Mouse (Mus musculus) neural tube, embryonic 14.5 days (tissue): ENCODE data around the gene Gpr87. TPM values are rescaled to one million over a fixed set of nuclear protein-coding genes. Genes with fewer than 3 reads are reported as not detected.

ENCODE experiments used
- ATAC-seq: fragments of 200-750 bp; cut with Nextera tagmentation; 2 replicates; pipeline ENCODE4 v1.8.0; 2017; ENCODE audit warnings: low read depth, mild to moderate bottlenecking, moderate TSS enrichment, moderate library complexity
- H3K27ac ChIP-seq: fragments of 300-500 bp; sonication (generic); 2 replicates; pipeline ENCODE4 v1.5.1; 2014; ENCODE audit warnings: low read depth, mild to moderate bottlenecking, control low read depth, low read length, moderate library complexity, mixed read lengths
- H3K27me3 ChIP-seq: fragments of 300-500 bp; sonication (generic); 2 replicates; pipeline ENCODE4 v1.6.1; 2014; ENCODE audit warnings: low read length; ENCODE audit not compliant: control insufficient read depth, insufficient read depth
- H3K36me3 ChIP-seq: fragments of 300-500 bp; sonication (generic); 2 replicates; pipeline ENCODE4 v1.6.1; 2014; ENCODE audit warnings: low read length, mixed read lengths; ENCODE audit not compliant: control insufficient read depth, insufficient read depth
- H3K4me1 ChIP-seq: fragments of 300-500 bp; sonication (generic); 2 replicates; pipeline ENCODE4 v1.6.1; 2014; ENCODE audit warnings: low read length; ENCODE audit not compliant: control insufficient read depth, insufficient read depth
- H3K4me2 ChIP-seq: fragments of 300-500 bp; sonication (generic); 2 replicates; pipeline ENCODE4 v1.6.1; 2014; ENCODE audit warnings: mild to moderate bottlenecking, low read depth, low read length, control low read depth
- H3K4me3 ChIP-seq: fragments of 300-500 bp; sonication (generic); 2 replicates; pipeline ENCODE4 v1.5.1; 2014; ENCODE audit warnings: low read depth, low read length, control low read depth, mixed read lengths
- H3K9ac ChIP-seq: fragments of 300-500 bp; sonication (generic); replicated peaks from 2 replicates; pipeline ENCODE4 v1.6.1; 2014; ENCODE audit warnings: low read depth, mild to moderate bottlenecking, control low read depth, low read length, mixed read lengths
- H3K9me3 ChIP-seq: fragments of 300-500 bp; sonication (generic); 2 replicates; pipeline ENCODE4 v1.6.1; 2016; ENCODE audit warnings: low read length; ENCODE audit not compliant: control insufficient read depth
- WGBS: fragments of 180-500 bp; shearing (Covaris S2); extraction: QIAGEN DNeasy Blood & Tissue Kit; methylation state at CpG from one replicate; pipeline ENCODE4 v1.1.7; 2014; 5-methylcytosine and 5-hydroxymethylcytosine counted together
- polyA plus RNA-seq: library from polyadenylated mRNA; unstranded; fragments of >200 nt; fragmentation: Nextera tagmentation; extraction: Ambion mirVana; gene quantifications from 2 replicates; pipeline ENCODE4 v1.2.1, GENCODE M21; 2014

Gene Gpr87
- polyA plus RNA-seq, 1 experiment from 2014 or later, result 0.46 TPM

DNA sequence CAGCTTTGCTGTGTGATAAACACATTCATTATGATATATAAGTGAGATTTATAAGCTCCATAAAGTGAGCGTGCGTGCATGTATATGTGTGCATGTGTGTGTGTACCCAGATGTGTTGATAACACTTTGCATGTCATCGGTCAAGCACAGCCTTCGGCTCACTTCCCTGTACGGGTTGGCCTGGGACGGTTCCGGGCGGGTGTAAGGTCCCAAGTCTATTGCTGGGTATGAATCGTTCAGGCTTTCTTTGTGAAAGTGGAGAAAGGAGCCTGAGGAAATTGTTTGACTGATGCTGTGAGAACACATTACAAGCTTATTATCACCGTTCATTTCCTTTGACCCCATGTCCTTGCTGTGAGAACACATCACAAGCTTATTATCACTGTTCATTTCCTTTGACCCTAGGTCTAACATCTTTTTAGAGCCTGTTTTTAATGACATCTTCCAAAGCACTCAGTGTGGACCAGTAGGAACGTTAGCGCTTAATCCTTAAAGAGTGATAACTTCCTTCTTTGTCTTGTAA is 55.9 kb downstream of the Gpr87 start:
- ATAC-seq, result no peak
- WGBS, result 62% methylated on average over 12 of the region's 12 CpGs
- no peaks in the 10 kb centered on the region for H3K36me3 ChIP-seq
- no peaks in the 10 kb centered on the region for H3K9me3 ChIP-seq
- no peaks in the 10 kb centered on the region for H3K4me1 ChIP-seq
- H3K4me2 ChIP-seq, result no peak overlapping the region
- H3K4me3 ChIP-seq, result no peak overlapping the region
- no peak overlapping the region for H3K9ac ChIP-seq
- H3K27me3 ChIP-seq, result no peaks in the 10 kb centered on the region
- H3K27ac ChIP-seq, result no peak overlapping the region

DNA sequence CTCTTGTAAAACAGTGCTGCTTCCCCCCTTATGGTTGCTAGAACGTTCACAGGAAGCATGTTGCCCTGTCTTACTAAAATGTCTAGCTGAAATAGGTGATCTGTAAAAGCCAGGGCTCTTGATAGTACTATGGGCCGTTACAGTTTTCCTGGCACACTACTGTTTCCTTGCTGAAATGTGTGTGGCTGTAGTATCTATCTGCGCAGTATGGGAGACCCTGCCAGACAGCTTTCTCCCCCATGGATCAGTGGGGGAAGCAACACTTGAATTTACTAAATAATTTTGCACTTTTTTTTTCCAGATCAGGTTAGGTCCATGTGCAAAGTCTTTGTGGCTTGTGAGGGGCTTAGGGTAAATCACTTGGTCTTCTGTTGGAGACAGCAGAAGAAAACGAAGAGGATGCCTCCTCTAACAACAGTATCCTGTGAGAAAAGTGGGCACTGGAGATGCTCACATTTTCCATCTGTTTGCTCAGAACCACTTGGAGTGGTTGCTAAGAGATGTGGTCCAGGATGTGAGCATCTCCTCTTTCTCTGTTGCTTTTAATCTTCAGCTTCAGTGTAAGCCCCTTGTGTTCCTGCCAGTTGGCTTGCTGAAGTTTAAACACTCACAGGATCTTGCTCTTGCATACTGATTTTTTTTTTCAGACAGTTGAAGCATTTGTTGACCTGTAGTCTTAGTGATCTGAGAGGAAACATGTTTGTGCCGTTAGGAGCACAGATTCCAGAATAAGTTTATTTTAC is 58.8 kb downstream of the Gpr87 start:
- H3K36me3 ChIP-seq, result no peaks in the 10 kb centered on the region
- no peak overlapping the region for H3K4me2 ChIP-seq
- no peaks in the 10 kb centered on the region for H3K27me3 ChIP-seq
- H3K9me3 ChIP-seq, result no peaks in the 10 kb centered on the region
- H3K4me3 ChIP-seq, result no peak overlapping the region
- H3K4me1 ChIP-seq, result no peaks in the 10 kb centered on the region
- no peak overlapping the region for H3K27ac ChIP-seq
- no peak; the same call in 1 of the 2 replicates for ATAC-seq
- no peak overlapping the region for H3K9ac ChIP-seq
- WGBS, result 76% methylated on average over 5 of the region's 5 CpGs

DNA sequence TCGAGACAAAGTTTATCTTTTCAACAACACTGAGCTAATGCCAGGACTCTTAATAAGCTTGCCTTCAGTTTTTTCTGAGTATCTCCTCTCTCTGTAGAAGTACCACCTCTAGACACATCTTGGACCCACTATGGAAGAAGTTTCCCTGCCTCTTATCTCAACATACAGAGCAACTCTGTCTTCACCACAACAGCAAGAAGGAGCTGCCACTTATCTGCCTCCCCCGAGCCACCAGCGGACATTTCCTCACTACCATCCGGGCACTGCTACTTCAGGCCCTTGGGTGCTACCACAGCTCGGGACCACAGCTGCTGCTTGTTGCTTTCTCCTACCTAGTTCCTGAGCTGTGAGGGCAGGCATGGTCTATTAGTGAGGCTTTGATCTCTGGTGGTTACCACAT is 61.7 kb downstream of the Gpr87 start:
- ATAC-seq, result no peak
- no peak overlapping the region for H3K4me2 ChIP-seq
- no peaks in the 10 kb centered on the region for H3K27me3 ChIP-seq
- H3K4me1 ChIP-seq, result no peaks in the 10 kb centered on the region
- 87% methylated on average over 5 of the region's 5 CpGs for WGBS
- H3K4me3 ChIP-seq, result no peak overlapping the region
- H3K9ac ChIP-seq, result no peak overlapping the region
- H3K36me3 ChIP-seq, result no peaks in the 10 kb centered on the region
- no peaks in the 10 kb centered on the region for H3K9me3 ChIP-seq
- no peak overlapping the region for H3K27ac ChIP-seq

DNA sequence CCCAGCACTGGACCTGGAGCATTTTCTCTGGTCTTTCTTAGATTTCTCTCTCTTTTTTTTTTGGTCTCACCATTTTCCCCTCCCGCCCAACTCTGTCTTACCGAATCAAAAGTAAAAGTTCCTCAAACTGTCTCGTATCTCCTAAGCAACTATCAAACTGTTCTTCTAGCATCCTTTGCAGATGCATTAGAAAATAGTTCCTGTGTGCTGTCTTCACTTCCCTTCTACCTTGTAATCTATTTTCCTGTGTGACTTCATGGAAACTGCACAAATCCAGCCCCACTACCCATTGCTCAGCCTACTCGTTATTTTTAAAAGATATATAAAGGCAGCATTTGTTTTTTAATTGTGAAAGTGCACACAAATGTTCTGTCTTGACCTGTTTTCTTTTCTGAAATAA is 62.9 kb downstream of the Gpr87 start:
- Histone ChIP-seq H3K4me3 (no peak overlapping the region), H3K4me2 (no peak overlapping the region), H3K9ac (no peak overlapping the region), H3K27me3 (no peaks in the 10 kb centered on the region), H3K4me1 (no peaks in the 10 kb centered on the region), H3K9me3 (no peaks in the 10 kb centered on the region), H3K36me3 (no peaks in the 10 kb centered on the region), H3K27ac (no peak overlapping the region)
- ATAC-seq, result no peak
- 91% methylated on average over 4 of the region's 4 CpGs for WGBS

DNA sequence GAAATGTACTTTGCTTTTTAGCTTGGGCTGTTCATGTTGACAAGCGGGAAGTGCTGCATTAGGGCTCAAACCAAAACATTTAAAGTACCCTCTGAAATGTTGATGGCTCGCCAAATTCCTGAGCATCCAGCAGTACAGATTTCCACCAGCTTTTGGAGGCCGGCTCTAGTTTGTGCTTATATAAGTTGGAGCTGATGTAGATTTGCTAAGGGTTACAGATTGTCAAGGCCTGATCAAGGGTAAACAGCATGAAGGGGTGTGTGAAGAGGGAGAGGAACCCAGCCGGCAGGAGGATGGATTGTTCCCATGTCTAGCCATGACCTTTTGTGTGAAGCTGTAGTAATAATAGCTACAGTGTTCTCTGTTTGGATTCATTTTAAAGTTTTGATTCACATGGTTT is 63.8 kb downstream of the Gpr87 start:
- no peak overlapping the region for H3K4me3 ChIP-seq
- no peak overlapping the region for H3K27ac ChIP-seq
- H3K36me3 ChIP-seq, result no peaks in the 10 kb centered on the region
- no peaks in the 10 kb centered on the region for H3K4me1 ChIP-seq
- H3K9ac ChIP-seq, result no peak overlapping the region
- no peak overlapping the region for H3K4me2 ChIP-seq
- H3K27me3 ChIP-seq, result no peaks in the 10 kb centered on the region
- no peaks in the 10 kb centered on the region for H3K9me3 ChIP-seq
- ATAC-seq, result no peak
- WGBS, result 82% methylated on average over 4 of the region's 4 CpGs

DNA sequence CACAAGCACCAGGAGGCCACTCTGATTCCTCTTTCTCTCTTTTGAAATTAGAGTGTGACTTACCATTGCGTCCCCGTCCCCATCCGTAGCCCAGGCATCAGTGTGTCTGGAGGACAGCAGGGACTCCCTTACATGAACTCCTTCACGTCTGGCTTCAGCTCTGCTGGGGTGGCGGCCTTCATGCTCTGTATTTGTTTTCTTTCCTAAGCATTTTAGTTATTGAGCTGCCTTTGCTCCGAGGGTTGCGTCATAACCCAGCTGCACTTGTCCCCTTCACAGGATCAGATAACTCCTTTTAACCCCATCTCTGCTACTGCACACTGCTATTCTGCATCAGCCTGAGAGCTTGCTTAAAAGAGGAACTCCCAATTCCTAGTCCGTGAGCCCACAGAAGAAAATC is 64.5 kb downstream of the Gpr87 start:
- ATAC-seq, result no peak
- no peaks in the 10 kb centered on the region for H3K27me3 ChIP-seq
- H3K4me2 ChIP-seq, result no peak overlapping the region
- no peak overlapping the region for H3K4me3 ChIP-seq
- no peaks in the 10 kb centered on the region for H3K4me1 ChIP-seq
- H3K9me3 ChIP-seq, result no peaks in the 10 kb centered on the region
- no peaks in the 10 kb centered on the region for H3K36me3 ChIP-seq
- no peak overlapping the region for H3K27ac ChIP-seq
- 72% methylated on average over 8 of the region's 8 CpGs for WGBS
- no peak overlapping the region for H3K9ac ChIP-seq

DNA sequence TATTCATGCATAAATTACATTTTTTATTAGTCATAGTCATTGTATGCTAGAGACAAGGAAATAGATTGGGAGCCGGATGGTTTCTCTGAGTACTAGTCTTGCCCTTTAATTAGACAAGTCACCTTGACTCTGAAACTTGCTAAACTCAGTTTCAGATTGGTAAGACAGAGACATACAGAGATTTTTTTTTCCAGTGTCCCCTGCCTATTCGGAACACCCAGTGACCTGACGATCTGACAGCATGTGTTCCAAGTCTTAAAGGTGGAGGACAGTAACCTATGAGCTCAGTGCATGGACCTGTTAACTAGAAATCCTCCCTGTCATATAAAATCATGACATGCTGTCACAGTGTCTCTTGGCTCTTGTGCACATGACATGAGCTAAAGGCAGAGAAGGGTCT is 65.4 kb downstream of the Gpr87 start:
- Histone ChIP-seq H3K36me3 (no peaks in the 10 kb centered on the region), H3K9me3 (no peaks in the 10 kb centered on the region), H3K4me3 (no peak overlapping the region), H3K27me3 (no peaks in the 10 kb centered on the region), H3K4me2 (no peak overlapping the region), H3K27ac (no peak overlapping the region), H3K4me1 (no peaks in the 10 kb centered on the region), H3K9ac (no peak overlapping the region)
- ATAC-seq, result no peak
- WGBS, result 88% methylated on average over 3 of the region's 3 CpGs

Other genes starting within 250 kb of the Gpr87 start
- gene Med12l, start 189.3 kb downstream of the Gpr87 start, polyA plus RNA-seq, result 9.3 and 9.9 TPM in 2 replicates
- 1.8 and 2.0 TPM in 2 replicates for gene Gpr171, start 93.3 kb downstream of the Gpr87 start, polyA plus RNA-seq
- 5.7 and 6.2 TPM in 2 replicates for gene P2ry14, start 41.5 kb downstream of the Gpr87 start, polyA plus RNA-seq
- gene P2ry13, start 15.8 kb upstream of the Gpr87 start, polyA plus RNA-seq, result 1.7 and 2.3 TPM in 2 replicates
- gene P2ry12, start 67.8 kb upstream of the Gpr87 start, polyA plus RNA-seq, result 10.4 and 11.0 TPM in 2 replicates
- 3.1 and 3.6 TPM in 2 replicates for gene Igsf10, start 149.3 kb upstream of the Gpr87 start, polyA plus RNA-seq